Mouse (Mus musculus): ENCODE measurements at regions not wholly inside any gene's neighbourhood (a gene's known extent, or its start where the extent isn't known, plus 50 kb on each side); places are given as distances from the start of the nearest gene placed in this dataset.
"Not testable (repeated sequence)": the region's sequence is repeated elsewhere in the genome, so short reads cannot be mapped to it uniquely, and the experiment has no call there.

GRCm38 (mm10) chr13:111905213-111905701, 96.5 kb upstream of the Map3k1 start:
- DNase-seq: peak; percentile 58

- no peak for DNase-seq
These were observed 102.3 kb upstream of the Map3k1 start for GRCm38 (mm10) chr13:111911071-111911470.

- no peak for DNase-seq
These were observed 103.0 kb upstream of the Map3k1 start for GRCm38 (mm10) chr13:111911661-111912312.

- no peak for DNase-seq
These were observed 105.6 kb upstream of the Map3k1 start for GRCm38 (mm10) chr13:111914348-111914913.

GRCm38 (mm10) chr13:111919417-111919816, 110.6 kb upstream of the Map3k1 start:
- DNase-seq: not testable (repeated sequence)

- no peak for DNase-seq
These were observed 111.7 kb upstream of the Map3k1 start for GRCm38 (mm10) chr13:111920534-111920933.

- DNase-seq: no peak
These were observed 112.6 kb upstream of the Map3k1 start for GRCm38 (mm10) chr13:111921142-111922035.

- peak; percentile 43 for DNase-seq
These were observed 116.6 kb upstream of the Map3k1 start for GRCm38 (mm10) chr13:111925349-111925748.

GRCm38 (mm10) chr13:111926801-111927200, 118.0 kb upstream of the Map3k1 start:
- DNase-seq: peak; percentile 13

GRCm38 (mm10) chr13:111927489-111927888, 118.7 kb upstream of the Map3k1 start:
- DNase-seq: no peak

GRCm38 (mm10) chr13:111928636-111929544, 120.1 kb upstream of the Map3k1 start:
- DNase-seq: no peak

- DNase-seq: no peak
These were observed 121.1 kb upstream of the Map3k1 start for GRCm38 (mm10) chr13:111929908-111930307.

GRCm38 (mm10) chr13:111932464-111932863, 123.7 kb upstream of the Map3k1 start:
- DNase-seq: no peak

GRCm38 (mm10) chr13:111933526-111934240, 124.9 kb upstream of the Map3k1 start:
- DNase-seq: no peak

GRCm38 (mm10) chr13:111935721-111936080, 126.9 kb upstream of the Map3k1 start:
- DNase-seq: no peak

- peak; percentile 30 for DNase-seq
These were observed 127.5 kb upstream of the Map3k1 start for GRCm38 (mm10) chr13:111936081-111936857.

GRCm38 (mm10) chr13:111936983-111937382, 128.2 kb upstream of the Map3k1 start:
- DNase-seq: no peak

GRCm38 (mm10) chr13:111938896-111939422, 130.2 kb upstream of the Map3k1 start:
- no peak for DNase-seq

GRCm38 (mm10) chr13:111939534-111940115, 130.8 kb upstream of the Map3k1 start:
- no peak for DNase-seq

GRCm38 (mm10) chr13:111940275-111940674, 131.5 kb upstream of the Map3k1 start:
- no peak for DNase-seq

All from retina, postnatal 1 day (tissue).